9 mouse cellular contexts compared by ENCODE assay signal in genomic region chr9:73103159-73103879, GRCm38 (mm10). TPM values are rescaled to one million over a fixed set of nuclear protein-coding genes. Genes with fewer than 3 reads are reported as not detected.
DNase-seq lines count a peak whose midpoint lies in the region; ATAC-seq and TF ChIP-seq lines count a peak whose summit lies in the region.
"Had no signal": no experiment of that assay in that cellular context is flagged by ENCODE, and none has a peak within 500 bp of the region (broad histone marks: within the 10 kb centered on the region; RNA-seq: fewer than 3 reads in every experiment).

No protein-coding gene starts in this region.

- peak; percentile 72 for ATAC-seq in lung, embryonic 14.5 days (ENCODE audit: insufficient read depth)
- ATAC-seq in liver, postnatal 0 days, result peak; percentile 67

- H3K9me3 ChIP-seq in lung, embryonic 14.5 days (ENCODE audit: low read depth, low read length), result no peaks in the 10 kb centered on the region
- H3K9me3 ChIP-seq in liver, postnatal 0 days (ENCODE audit: low read length), result no peaks in the 10 kb centered on the region

- peaks cover 8% of the 10 kb centered on the region; the same call in 1 of the 2 replicates for H3K4me1 ChIP-seq in lung, embryonic 14.5 days (ENCODE audit: insufficient read depth)
- peaks cover 11% of the 10 kb centered on the region for H3K4me1 ChIP-seq in liver, postnatal 0 days (ENCODE audit: insufficient read depth)

- 3% methylated on average over 60 of the region's 60 CpGs for WGBS in lung, embryonic 14.5 days
- 9% methylated on average over 60 of the region's 60 CpGs for WGBS in liver, postnatal 0 days (ENCODE audit: insufficient replicate concordance)

- peak overlapping the region; percentile 43 for H3K9ac ChIP-seq in lung, embryonic 14.5 days
- peak overlapping the region; percentile 53 for H3K9ac ChIP-seq in liver, postnatal 0 days (replicated peaks)

- TF ChIP-seq CTCF in lung, embryonic 14.5 days (IDR thresholded peaks at IDR 0.05; ENCODE audit: low read depth), result no peak
- TF ChIP-seq CTCF in liver, postnatal 0 days (IDR thresholded peaks at IDR 0.05; ENCODE audit: low read depth), result no peak

- no peaks in the 10 kb centered on the region for H3K36me3 ChIP-seq in lung, embryonic 14.5 days (ENCODE audit: insufficient read depth)
- H3K36me3 ChIP-seq in liver, postnatal 0 days (replicated peaks; ENCODE audit: insufficient read depth, low read length), result no peaks in the 10 kb centered on the region

- TF ChIP-seq EP300 in liver, postnatal 0 days (IDR thresholded peaks at IDR 0.05; ENCODE audit: low read depth), result no peak

- peak; percentile 59 for DNase-seq in lung, embryonic 14.5 days
- no peak for DNase-seq in lung, postnatal 36 days
- peak; percentile 60 for DNase-seq in embryo, embryonic 11 days
- peak; percentile 13 to 27 for DNase-seq in heart, adult 9 months (ENCODE audit: low spot score in 2 of 2)
- peak; percentile 55 for DNase-seq in kidney, adult 18-20 months
- peak; percentile 56 for DNase-seq in liver, postnatal 0 days
- DNase-seq in ovary, postnatal 14 days (ENCODE audit: low spot score), result peak; percentile 29
- DNase-seq in thymus, postnatal 25 days, result no peak

- no peak overlapping the region for H3K27ac ChIP-seq in lung, embryonic 14.5 days (ENCODE audit: low read depth)
- H3K27ac ChIP-seq in liver, postnatal 0 days (ENCODE audit: low read depth), result no peak overlapping the region

- H3K4me2 ChIP-seq in lung, embryonic 14.5 days, result peak overlapping the region; percentile 85
- peak overlapping the region; percentile 79 for H3K4me2 ChIP-seq in liver, postnatal 0 days (ENCODE audit: low read depth, low read length)

- peaks cover 17% of the 10 kb centered on the region; the same call in 1 of the 2 replicates for H3K27me3 ChIP-seq in lung, embryonic 14.5 days (ENCODE audit: insufficient read depth, low read length)
- H3K27me3 ChIP-seq in liver, postnatal 0 days (ENCODE audit: insufficient read depth, low read length), result peaks cover 13% of the 10 kb centered on the region
- H3K27me3 ChIP-seq: CH12.LX had no signal

- H3K4me3 ChIP-seq in lung, embryonic 14.5 days (ENCODE audit: low read depth, low read length), result peak overlapping the region; percentile 39
- H3K4me3 ChIP-seq in liver, postnatal 0 days (ENCODE audit: low read depth, low read length), result peak overlapping the region; percentile 46

RNA-seq across cellular contexts. Expression of gene Gm20509, which starts 1.0 kb away (rescaled TPM):
- polyA plus RNA-seq in lung, embryonic 14.5 days (2014; fragmentation: Nextera tagmentation; extraction: Ambion mirVana), result not detected in 2 replicates
- not detected in 2 replicates for polyA plus RNA-seq in liver, postnatal 0 days (2015; fragmentation: Nextera tagmentation; extraction: Ambion mirVana)

RNA-seq across cellular contexts. Expression of gene Khdc3, which starts 1.7 kb away (rescaled TPM):
- not detected in 2 replicates for polyA plus RNA-seq in lung, embryonic 14.5 days (2014; fragmentation: Nextera tagmentation; extraction: Ambion mirVana)
- polyA plus RNA-seq in liver, postnatal 0 days (2015; fragmentation: Nextera tagmentation; extraction: Ambion mirVana), result 0.14 TPM in 1 of 2 replicates, not detected in the other

RNA-seq across cellular contexts. Expression of gene Rsl24d1, which starts 9.9 kb away (rescaled TPM):
- polyA plus RNA-seq in lung, embryonic 14.5 days (2014; fragmentation: Nextera tagmentation; extraction: Ambion mirVana), result 115 and 127 TPM in 2 replicates
- 39.0 and 41.4 TPM in 2 replicates for polyA plus RNA-seq in liver, postnatal 0 days (2015; fragmentation: Nextera tagmentation; extraction: Ambion mirVana)

RNA-seq across cellular contexts. Expression of gene Rab27a, which starts 58.7 kb away (rescaled TPM):
- 1.8 and 2.8 TPM in 2 replicates for polyA plus RNA-seq in lung, embryonic 14.5 days (2014; fragmentation: Nextera tagmentation; extraction: Ambion mirVana)
- 5.7 and 7.0 TPM in 2 replicates for polyA plus RNA-seq in liver, postnatal 0 days (2015; fragmentation: Nextera tagmentation; extraction: Ambion mirVana)

Comparison
In these comparisons a context has a peak if more than half of its experiments do, and no peak if none do; other contexts are left out.
1. DNase-seq: peak in lung, embryonic 14.5 days (single experiment), embryo, embryonic 11 days (single experiment), heart, adult 9 months (2 of 2), kidney, adult 18-20 months (single experiment), liver, postnatal 0 days (single experiment) and ovary, postnatal 14 days (single experiment); none in lung, postnatal 36 days (single experiment) and thymus, postnatal 25 days (single experiment).